ENCODE assay signal across 8 mouse cellular contexts in genomic region chr11:55098189-55098915, GRCm38 (mm10). TPM values are rescaled to one million over a fixed set of nuclear protein-coding genes. Genes with fewer than 3 reads are reported as not detected.
DNase-seq lines count a peak whose midpoint lies in the region; ATAC-seq and TF ChIP-seq lines count a peak whose summit lies in the region.

No protein-coding gene starts in this region.

- WGBS in heart, embryonic 13.5 days, result 14% methylated on average over 24 of the region's 24 CpGs
- 15% methylated on average over 24 of the region's 24 CpGs for WGBS in hindbrain, embryonic 10.5 days
- WGBS in midbrain, embryonic 11.5 days, result 14% methylated on average over 24 of the region's 24 CpGs

- no peak for ATAC-seq in heart, embryonic 13.5 days (ENCODE audit: extremely low read depth, insufficient number of reproducible peaks, low FRiP score, low TSS enrichment)
- ATAC-seq in midbrain, embryonic 11.5 days (ENCODE audit: low FRiP score), result no peak

- H3K27ac ChIP-seq in heart, embryonic 13.5 days (replicated peaks), result peak overlapping the region; percentile 81
- H3K27ac ChIP-seq in ES-E14 (ENCODE audit: insufficient read depth, low read depth, low read length, poor library complexity, severe bottlenecking), result no peak overlapping the region
- peak overlapping the region; percentile 87 for H3K27ac ChIP-seq in hindbrain, embryonic 10.5 days
- no peak overlapping the region for H3K27ac ChIP-seq in midbrain, embryonic 11.5 days (ENCODE audit: low read depth, low read length)

- intact Hi-C loops in heart, postnatal 25 days (cut with DNase I), result no loop called here

- peaks cover 21% of the 10 kb centered on the region for H3K4me1 ChIP-seq in heart, embryonic 13.5 days
- H3K4me1 ChIP-seq in ES-E14 (ENCODE audit: control insufficient read depth in 2 of 2, insufficient read depth in 2 of 2, low read length in 2 of 2, poor library complexity in 1 of 2), result peaks cover 0 to 8% of the 10 kb centered on the region in 2 experiments; a peak in 2 of 4 replicates
- peaks cover 29% of the 10 kb centered on the region for H3K4me1 ChIP-seq in hindbrain, embryonic 10.5 days (replicated peaks)
- peaks cover 11% of the 10 kb centered on the region for H3K4me1 ChIP-seq in midbrain, embryonic 11.5 days (ENCODE audit: control insufficient read depth, insufficient read depth, low read length)

- 0 out of 2 replicates have a peak, but pooled peaks cover 4% of the 10 kb centered on the region for H3K36me3 ChIP-seq in heart, embryonic 13.5 days
- H3K36me3 ChIP-seq in ES-E14 (ENCODE audit: control insufficient read depth, insufficient read depth, low read length, poor library complexity, severe bottlenecking), result no peaks in the 10 kb centered on the region; the same call in 1 of the 2 replicates
- H3K36me3 ChIP-seq in hindbrain, embryonic 10.5 days, result no peaks in the 10 kb centered on the region
- H3K36me3 ChIP-seq in midbrain, embryonic 11.5 days (ENCODE audit: control insufficient read depth, insufficient read depth, low read length), result no peaks in the 10 kb centered on the region

- peak overlapping the region; percentile 85 for H3K9ac ChIP-seq in heart, embryonic 13.5 days
- peak overlapping the region; percentile 86 for H3K9ac ChIP-seq in ES-E14 (ENCODE audit: insufficient read depth, low read depth, low read length, poor library complexity, severe bottlenecking)
- peak overlapping the region; percentile 68 for H3K9ac ChIP-seq in midbrain, embryonic 11.5 days (ENCODE audit: low read length)

- H3K4me2 ChIP-seq in heart, embryonic 13.5 days, result peak overlapping the region; percentile 80
- peak overlapping the region; percentile 68 for H3K4me2 ChIP-seq in midbrain, embryonic 11.5 days

- no peaks in the 10 kb centered on the region for H3K9me3 ChIP-seq in heart, embryonic 13.5 days
- H3K9me3 ChIP-seq in ES-E14 (ENCODE audit: control insufficient read depth, insufficient read depth, low read depth, low read length), result no peaks in the 10 kb centered on the region
- no peaks in the 10 kb centered on the region for H3K9me3 ChIP-seq in hindbrain, embryonic 10.5 days
- H3K9me3 ChIP-seq in midbrain, embryonic 11.5 days (ENCODE audit: control insufficient read depth, low read length), result no peaks in the 10 kb centered on the region

- no peaks in the 10 kb centered on the region for H3K27me3 ChIP-seq in heart, embryonic 13.5 days (replicated peaks)
- H3K27me3 ChIP-seq in hindbrain, embryonic 10.5 days (ENCODE audit: insufficient read depth, poor library complexity, severe bottlenecking), result peaks cover 8% of the 10 kb centered on the region
- H3K27me3 ChIP-seq in midbrain, embryonic 11.5 days (ENCODE audit: control insufficient read depth, insufficient read depth, low read length), result no peaks in the 10 kb centered on the region

- H3K4me3 ChIP-seq in heart, embryonic 13.5 days, result peak overlapping the region; percentile 66
- H3K4me3 ChIP-seq in ES-E14 (ENCODE audit: insufficient read depth in 1 of 2, low read depth in 1 of 2, low read length in 2 of 2, poor library complexity in 1 of 2, severe bottlenecking in 1 of 2), result peak overlapping the region; percentile 85 to 96
- peak overlapping the region; percentile 66 for H3K4me3 ChIP-seq in hindbrain, embryonic 10.5 days
- peak overlapping the region; percentile 50 for H3K4me3 ChIP-seq in midbrain, embryonic 11.5 days (ENCODE audit: low read depth, low read length)

- DNase-seq in heart, postnatal 25 days (ENCODE audit: low spot score), result no peak
- no peak for DNase-seq in ES-E14 (ENCODE audit: low read depth, low spot score)
- DNase-seq in hindbrain, embryonic 10.5 days (ENCODE audit: low spot score), result no peak
- no peak for DNase-seq in midbrain, embryonic 11.5 days (ENCODE audit: low spot score, missing footprints)
- DNase-seq in spleen, postnatal 10 days (ENCODE audit: low spot score in 2 of 2), result no peak
- DNase-seq in right cerebral cortex, postnatal 14 days, result no peak
- no peak for DNase-seq in kidney, postnatal 4 days

- in situ Hi-C loops in ES-E14 (cut with MboI; ENCODE audit: low sequenced_read_pairs in 2 of 2, unreplicated experiment in 2 of 2), result no loop called here

TF ChIP-seq in ES-E14, 5 proteins besides CTCF, POLR2A, EP300 and RAD21:
- no peak for TF ChIP-seq ZC3H11A (IDR thresholded peaks at IDR 0.05; ENCODE audit: borderline replicate concordance, low read depth, low read length)
- TF ChIP-seq HCFC1 (IDR thresholded peaks at IDR 0.05; ENCODE audit: borderline replicate concordance, insufficient read depth, low read length), result 0 out of 2 replicates have a peak, but pooled peaks have one; percentile 16
TF ChIP-seq in ES-E14: peak in this region for 1.

RNA-seq across cellular contexts. Expression of gene Gm2a, which starts 0.4 kb away (rescaled TPM):
- polyA plus RNA-seq in heart, embryonic 13.5 days (2015; fragmentation: Nextera tagmentation; extraction: Ambion mirVana), result 42.2 and 45.3 TPM in 2 replicates
- total RNA-seq in heart, postnatal 25 days (2021), result 10 to 100 TPM; 10.6 to 10.9 TPM
- total RNA-seq in ES-E14 (2012; rRNA removed), result 11.7 and 21.0 TPM in 2 replicates
- polyA plus RNA-seq in hindbrain, embryonic 10.5 days (2016; fragmentation: Nextera tagmentation; extraction: Ambion mirVana), result 10.7 and 13.0 TPM in 2 replicates
- 14.0 and 15.0 TPM in 2 replicates for polyA plus RNA-seq in midbrain, embryonic 11.5 days (2014; fragmentation: Nextera tagmentation; extraction: Ambion mirVana)

RNA-seq across cellular contexts. Expression of gene Ccdc69, which starts 20.4 kb away (rescaled TPM):
- polyA plus RNA-seq in heart, embryonic 13.5 days (2015; fragmentation: Nextera tagmentation; extraction: Ambion mirVana), result 18.8 and 20.8 TPM in 2 replicates
- total RNA-seq in heart, postnatal 25 days (2021), result 10 to 100 TPM; 11.4 to 13.4 TPM
- total RNA-seq in ES-E14 (2012; rRNA removed), result 0.16 and 0.22 TPM in 2 replicates
- 0.25 and 0.56 TPM in 2 replicates for polyA plus RNA-seq in hindbrain, embryonic 10.5 days (2016; fragmentation: Nextera tagmentation; extraction: Ambion mirVana)
- polyA plus RNA-seq in midbrain, embryonic 11.5 days (2014; fragmentation: Nextera tagmentation; extraction: Ambion mirVana), result 0.37 and 0.41 TPM in 2 replicates

RNA-seq across cellular contexts. Expression of gene Slc36a3, which starts 53.2 kb away (rescaled TPM):
- not detected in 2 replicates for polyA plus RNA-seq in heart, embryonic 13.5 days (2015; fragmentation: Nextera tagmentation; extraction: Ambion mirVana)
- not detected for total RNA-seq in heart, postnatal 25 days (2021)
- not detected in 2 replicates for total RNA-seq in ES-E14 (2012; rRNA removed)
- not detected in 2 replicates for polyA plus RNA-seq in hindbrain, embryonic 10.5 days (2016; fragmentation: Nextera tagmentation; extraction: Ambion mirVana)
- polyA plus RNA-seq in midbrain, embryonic 11.5 days (2014; fragmentation: Nextera tagmentation; extraction: Ambion mirVana), result not detected in 2 replicates

Comparison
In these comparisons a context has a peak if more than half of its experiments do, and no peak if none do; other contexts are left out.
1. H3K27ac ChIP-seq: peak in heart, embryonic 13.5 days (single experiment) and hindbrain, embryonic 10.5 days (single experiment); none in ES-E14 (single experiment) and midbrain, embryonic 11.5 days (single experiment).
2. RNA of gene Ccdc69, which starts 20.4 kb away (polyA plus RNA-seq): 18.8 to 20.8 TPM in heart, embryonic 13.5 days; 0.37 to 0.41 TPM in midbrain, embryonic 11.5 days and 0.25 to 0.56 TPM in hindbrain, embryonic 10.5 days; every median in the first group is over 10 times any median in the second.
3. Peak in every context shown above with its lines, with median percentiles within 50 percentile points of each other: H3K4me3 ChIP-seq and H3K9ac ChIP-seq.